Comparison of ENCODE assay signal across 9 mouse cellular contexts in the genomic region with DNA sequence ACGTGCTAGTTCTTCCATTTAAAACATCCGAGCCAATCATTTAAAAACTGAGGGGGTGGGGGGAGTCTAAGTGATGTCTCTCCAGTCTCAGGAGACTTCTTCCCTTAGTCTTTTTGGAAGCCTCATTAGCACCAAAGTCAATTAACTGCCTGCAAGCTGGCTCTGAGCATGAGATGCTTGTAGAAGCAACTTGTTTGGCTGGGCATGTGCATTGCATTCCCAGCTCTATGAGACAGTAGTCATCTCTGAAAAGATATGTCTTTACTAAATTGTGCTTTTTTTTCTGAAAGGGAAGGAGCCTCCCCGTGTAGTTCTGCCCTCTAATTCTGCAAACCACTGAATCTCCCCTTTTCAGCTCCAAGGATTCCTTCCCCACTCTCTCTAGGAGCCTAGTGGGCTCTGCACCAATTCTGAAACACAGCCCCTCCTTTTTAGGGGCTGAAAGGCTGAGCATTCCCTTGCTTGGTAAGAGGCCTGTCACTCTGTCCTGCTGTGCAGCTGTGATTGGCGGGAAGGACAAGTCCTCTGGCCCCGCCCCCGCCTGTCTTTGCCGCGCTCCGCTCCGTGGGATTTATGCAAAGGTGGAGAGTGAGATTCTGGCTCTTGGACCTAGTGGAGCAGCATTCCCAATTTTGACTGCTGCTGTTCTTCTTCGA. TPM values are rescaled to one million over a fixed set of nuclear protein-coding genes. Genes with fewer than 3 reads are reported as not detected.
DNase-seq lines count a peak whose midpoint lies in the region; ATAC-seq lines count a peak whose summit lies in the region.
"Had no signal": no experiment of that assay in that cellular context is flagged by ENCODE, and none has a peak within 500 bp of the region (broad histone marks: within the 10 kb centered on the region; RNA-seq: fewer than 3 reads in every experiment).

A gene (plus strand): TSS at position 591 of the 656 bp plus-strand sequence.

- no peaks in the 10 kb centered on the region for H3K27me3 ChIP-seq in heart, embryonic 10.5 days (ENCODE audit: insufficient read depth, poor library complexity, severe bottlenecking)
- H3K27me3 ChIP-seq in hindbrain, embryonic 13.5 days, result no peaks in the 10 kb centered on the region
- H3K27me3 ChIP-seq in limb, embryonic 13.5 days, result no peaks in the 10 kb centered on the region

- H3K27ac ChIP-seq in heart, embryonic 10.5 days, result no peak within 1 kb of the TSS
- H3K27ac ChIP-seq in hindbrain, embryonic 13.5 days, result 0 out of 2 replicates have a peak within 1 kb of the TSS, but pooled peaks have one; percentile 3
- no peak within 1 kb of the TSS for H3K27ac ChIP-seq in limb, embryonic 13.5 days

- no peaks in the 10 kb centered on the region for H3K36me3 ChIP-seq in heart, embryonic 10.5 days
- no peaks in the 10 kb centered on the region for H3K36me3 ChIP-seq in hindbrain, embryonic 13.5 days
- no peaks in the 10 kb centered on the region for H3K36me3 ChIP-seq in limb, embryonic 13.5 days

- no peak for DNase-seq in heart, embryonic 10.5 days (ENCODE audit: low spot score)
- DNase-seq in heart, adult 9 months (ENCODE audit: low spot score in 2 of 2), result no peak
- DNase-seq in embryo, embryonic 10 days (ENCODE audit: low spot score), result peak; percentile 61
- peak; percentile 58 for DNase-seq in right cerebral cortex, postnatal 25 days
- DNase-seq in urinary bladder, postnatal 25 days (ENCODE audit: low spot score), result no peak
- DNase-seq in thymus, postnatal 14 days, result no peak

- 16% methylated on average over 11 of the region's 11 CpGs for WGBS in heart, embryonic 10.5 days
- WGBS in hindbrain, embryonic 13.5 days, result 8% methylated on average over 11 of the region's 11 CpGs
- WGBS in limb, embryonic 13.5 days, result 15% methylated on average over 11 of the region's 11 CpGs

- H3K4me3 ChIP-seq in heart, embryonic 10.5 days, result peak within 1 kb of the TSS; percentile 43; the same call in 1 of the 2 replicates
- peak within 1 kb of the TSS; percentile 44 for H3K4me3 ChIP-seq in hindbrain, embryonic 13.5 days
- H3K4me3 ChIP-seq in limb, embryonic 13.5 days, result peak within 1 kb of the TSS; percentile 17

- no peaks in the 10 kb centered on the region for H3K9me3 ChIP-seq in heart, embryonic 10.5 days
- no peaks in the 10 kb centered on the region for H3K9me3 ChIP-seq in hindbrain, embryonic 13.5 days
- no peaks in the 10 kb centered on the region for H3K9me3 ChIP-seq in limb, embryonic 13.5 days

- peak; percentile 98 for ATAC-seq in hindbrain, embryonic 13.5 days (ENCODE audit: low FRiP score)
- peak; percentile 77 for ATAC-seq in limb, embryonic 13.5 days (ENCODE audit: low FRiP score, low read depth)

- peaks cover 5% of the 10 kb centered on the region; the same call in 1 of the 2 replicates for H3K4me1 ChIP-seq in heart, embryonic 10.5 days
- peaks cover 12% of the 10 kb centered on the region for H3K4me1 ChIP-seq in hindbrain, embryonic 13.5 days (replicated peaks)
- H3K4me1 ChIP-seq in limb, embryonic 13.5 days, result peaks cover 8% of the 10 kb centered on the region; the same call in 1 of the 2 replicates

- H3K4me2 ChIP-seq in hindbrain, embryonic 13.5 days, result peak within 1 kb of the TSS; percentile 72
- peak within 1 kb of the TSS; percentile 56 for H3K4me2 ChIP-seq in limb, embryonic 13.5 days (replicated peaks)

- peak within 1 kb of the TSS; percentile 56; the same call in 1 of the 2 replicates for H3K9ac ChIP-seq in hindbrain, embryonic 13.5 days
- no peak within 1 kb of the TSS for H3K9ac ChIP-seq in limb, embryonic 13.5 days

RNA-seq across cellular contexts. Expression of the gene that starts here (rescaled TPM):
- not detected in 2 replicates for polyA plus RNA-seq in heart, embryonic 10.5 days (2016; fragmentation: Nextera tagmentation; extraction: Ambion mirVana)
- 0.57 and 0.70 TPM in 2 replicates for polyA plus RNA-seq in hindbrain, embryonic 13.5 days (2015; fragmentation: Nextera tagmentation; extraction: Ambion mirVana)
- 0.03 TPM in 1 of 2 replicates, not detected in the other for polyA plus RNA-seq in limb, embryonic 13.5 days (2015; fragmentation: Nextera tagmentation; extraction: Ambion mirVana)
- polyA plus RNA-seq: gonadal fat pad, adult 2 months had no signal

Comparison
In these comparisons a context has a peak if more than half of its experiments do, and no peak if none do; other contexts are left out.
1. Peak in ATAC-seq, H3K4me3 ChIP-seq, H3K27ac ChIP-seq, H3K9ac ChIP-seq and H3K4me2 ChIP-seq in hindbrain, embryonic 13.5 days; RNA of the gene not detected or under 1 TPM.
2. Peak in ATAC-seq, H3K4me3 ChIP-seq and H3K4me2 ChIP-seq in limb, embryonic 13.5 days; RNA of the gene not detected or under 1 TPM.
3. DNase-seq: peak in embryo, embryonic 10 days (single experiment) and right cerebral cortex, postnatal 25 days (single experiment); none in heart, embryonic 10.5 days (single experiment), heart, adult 9 months (0 of 2), urinary bladder, postnatal 25 days (single experiment) and thymus, postnatal 14 days (single experiment).
4. Peak in every context shown above with its lines, with median percentiles within 50 percentile points of each other: H3K4me3 ChIP-seq.